ENCODE assay signal across 8 mouse cellular contexts in the genomic region with DNA sequence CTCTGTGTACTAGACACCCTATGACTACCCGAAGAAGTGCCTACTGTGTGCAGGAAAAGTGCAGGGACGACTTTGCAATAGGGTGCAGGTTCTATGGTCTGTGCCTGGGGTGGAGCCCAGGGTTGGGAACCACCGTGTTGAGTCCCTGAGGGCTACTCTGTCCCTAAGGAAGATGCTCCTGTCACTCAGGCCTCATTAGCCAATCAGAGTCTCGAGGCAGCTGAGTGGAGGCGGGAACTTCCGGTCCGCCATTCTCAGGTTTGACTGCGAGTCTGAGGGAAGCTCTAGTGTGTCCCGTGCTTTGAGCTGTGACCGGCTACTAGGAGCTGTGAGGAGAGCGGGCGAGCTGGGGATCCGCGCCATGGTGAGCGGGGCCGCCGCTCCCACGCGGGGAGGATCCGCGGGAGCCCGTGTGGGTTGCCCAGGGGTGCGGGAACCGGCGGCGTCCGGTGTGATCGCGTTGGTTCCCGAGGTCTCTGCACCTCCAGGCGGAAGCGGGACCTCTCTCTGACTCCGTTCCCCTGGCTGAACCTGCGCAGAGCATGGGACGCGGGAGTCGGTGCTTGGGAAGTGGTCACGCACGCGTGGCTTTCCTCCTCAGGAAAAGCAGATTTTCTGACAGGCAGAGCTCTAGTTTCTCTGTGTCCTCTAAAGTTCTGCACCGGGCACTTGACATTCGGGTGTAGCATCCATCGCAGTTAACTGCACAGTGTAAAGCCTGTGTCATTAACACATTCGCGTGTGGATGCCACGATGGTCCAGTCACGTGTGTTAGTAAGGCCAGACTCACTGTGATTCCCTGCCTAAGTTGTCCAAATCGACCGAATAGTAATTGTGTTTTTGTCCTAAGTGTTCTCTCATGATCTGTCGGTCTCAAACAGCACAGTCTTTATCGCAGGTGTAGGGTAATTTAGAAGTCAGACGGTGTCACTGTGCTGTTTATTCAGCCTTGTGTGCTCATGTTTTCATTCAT. TPM values are rescaled to one million over a fixed set of nuclear protein-coding genes. Genes with fewer than 3 reads are reported as not detected.
A peak's percentile ranks its signal among the peaks of the same experiment; 100 is the strongest.
DNase-seq lines count a peak whose midpoint lies in the region; ATAC-seq and TF ChIP-seq lines count a peak whose summit lies in the region.
"Not testable (repeated sequence)": the region's sequence is repeated elsewhere in the genome, so short reads cannot be mapped to it uniquely, and the experiment has no call there.

A gene (plus strand): TSS at position 257 of the 973 bp plus-strand sequence.

- peak within 1 kb of the TSS; percentile 82 for H3K4me3 ChIP-seq in E14TG2a.4 (replicated peaks; ENCODE audit: low read length)
- H3K4me3 ChIP-seq in forebrain, embryonic 11.5 days (ENCODE audit: low read depth, low read length) = peak within 1 kb of the TSS; percentile 46
- peak within 1 kb of the TSS; percentile 64 for H3K4me3 ChIP-seq in heart, embryonic 16.5 days (ENCODE audit: low read length)
- peak within 1 kb of the TSS; percentile 67 for H3K4me3 ChIP-seq in liver, embryonic 13.5 days (replicated peaks)
- H3K4me3 ChIP-seq in stomach, embryonic 14.5 days (ENCODE audit: low read depth, low read length) = peak within 1 kb of the TSS; percentile 44

- peak; percentile 91 for DNase-seq in c-Kit-positive CD71-positive TER-119-negative erythroid progenitor cells, embryonic 14.5 days (ENCODE audit: low read depth)
- DNase-seq in forebrain, embryonic 11.5 days (ENCODE audit: low spot score) = peak; percentile 92
- DNase-seq in kidney, postnatal 25 days = peak; percentile 90 to 94
- peak; percentile 88 for DNase-seq in liver, embryonic 13.5 days
- DNase-seq in natural killer cell, adult 2 months (ENCODE audit: low spot score in 2 of 2) = peak; percentile 78 to 84

- peak; percentile 98 for ATAC-seq in forebrain, embryonic 11.5 days (replicated peaks; ENCODE audit: low FRiP score)
- ATAC-seq in heart, embryonic 16.5 days (replicated peaks; ENCODE audit: extremely low read depth, insufficient read depth, low FRiP score) = peak; percentile 93
- peak; percentile 96 for ATAC-seq in liver, embryonic 13.5 days (ENCODE audit: low read depth)
- ATAC-seq in stomach, embryonic 14.5 days (ENCODE audit: insufficient number of reproducible peaks, insufficient read depth, low FRiP score, low read depth) = peak; percentile 94

- peaks cover 49% of the 10 kb centered on the region for H3K4me1 ChIP-seq in E14TG2a.4 (replicated peaks; ENCODE audit: low read depth, low read length)
- not testable (repeated sequence) for H3K4me1 ChIP-seq in forebrain, embryonic 11.5 days (replicated peaks; ENCODE audit: control insufficient read depth, insufficient read depth, low read length); heart, embryonic 16.5 days (ENCODE audit: control insufficient read depth, insufficient read depth, low read length); stomach, embryonic 14.5 days (ENCODE audit: control insufficient read depth, insufficient read depth, low read length)
- H3K4me1 ChIP-seq in liver, embryonic 13.5 days (replicated peaks) = peaks cover 29% of the 10 kb centered on the region

- peak within 1 kb of the TSS; percentile 61 for H3K9ac ChIP-seq in forebrain, embryonic 11.5 days (ENCODE audit: low read length)
- H3K9ac ChIP-seq in heart, embryonic 16.5 days (ENCODE audit: low read length) = peak within 1 kb of the TSS; percentile 80
- peak within 1 kb of the TSS; percentile 79 for H3K9ac ChIP-seq in liver, embryonic 13.5 days
- H3K9ac ChIP-seq in stomach, embryonic 14.5 days (replicated peaks; ENCODE audit: low read depth, low read length) = 0 out of 2 replicates have a peak within 1 kb of the TSS, but pooled peaks have one; percentile 38

- peaks cover 45% of the 10 kb centered on the region for H3K36me3 ChIP-seq in E14TG2a.4 (ENCODE audit: insufficient read depth, low read length)
- not testable (repeated sequence) for H3K36me3 ChIP-seq in forebrain, embryonic 11.5 days (ENCODE audit: control insufficient read depth, insufficient read depth, low read length); stomach, embryonic 14.5 days (ENCODE audit: control insufficient read depth, insufficient read depth, low read length)
- peaks cover 12% of the 10 kb centered on the region; the same call in 1 of the 2 replicates for H3K36me3 ChIP-seq in heart, embryonic 16.5 days (ENCODE audit: control insufficient read depth, insufficient read depth)
- H3K36me3 ChIP-seq in liver, embryonic 13.5 days = peaks cover 13% of the 10 kb centered on the region

- not testable (repeated sequence) for TF ChIP-seq CTCF in E14TG2a.4 (conservative IDR thresholded peaks at IDR 0.05; ENCODE audit: low read length)

- not testable (repeated sequence) for H3K27ac ChIP-seq in forebrain, embryonic 11.5 days (ENCODE audit: low read depth, low read length); stomach, embryonic 14.5 days (ENCODE audit: low read length)
- H3K27ac ChIP-seq in heart, embryonic 16.5 days (ENCODE audit: low read length) = peak within 1 kb of the TSS; percentile 77
- H3K27ac ChIP-seq in liver, embryonic 13.5 days = peak within 1 kb of the TSS; percentile 72

- H3K27me3 ChIP-seq in E14TG2a.4 (ENCODE audit: insufficient read depth, low read length); forebrain, embryonic 11.5 days (ENCODE audit: control insufficient read depth, insufficient read depth, low read length); heart, embryonic 16.5 days (ENCODE audit: control insufficient read depth, insufficient read depth, low read length); liver, embryonic 13.5 days; stomach, embryonic 14.5 days (ENCODE audit: control insufficient read depth, insufficient read depth, low read length): not testable (repeated sequence)

- peaks cover 25% of the 10 kb centered on the region for H3K9me3 ChIP-seq in E14TG2a.4 (ENCODE audit: low read length)
- H3K9me3 ChIP-seq in forebrain, embryonic 11.5 days (ENCODE audit: control insufficient read depth, low read length); heart, embryonic 16.5 days (replicated peaks; ENCODE audit: control insufficient read depth, low read length); liver, embryonic 13.5 days (replicated peaks); stomach, embryonic 14.5 days (ENCODE audit: control insufficient read depth, low read depth, low read length): not testable (repeated sequence)

- 4% methylated on average over 35 of the region's 52 CpGs for WGBS in forebrain, embryonic 11.5 days
- 2% methylated on average over 32 of the region's 52 CpGs for WGBS in heart, embryonic 16.5 days
- WGBS in liver, embryonic 13.5 days (ENCODE audit: insufficient replicate concordance) = 2% methylated on average over 29 of the region's 52 CpGs
- WGBS in stomach, embryonic 14.5 days = 3% methylated on average over 31 of the region's 52 CpGs

- H3K4me2 ChIP-seq in forebrain, embryonic 11.5 days (ENCODE audit: low read depth, low read length, severe bottlenecking) = peak within 1 kb of the TSS; percentile 49
- peak within 1 kb of the TSS; percentile 71 for H3K4me2 ChIP-seq in heart, embryonic 16.5 days (ENCODE audit: low read depth, low read length)
- H3K4me2 ChIP-seq in liver, embryonic 13.5 days = peak within 1 kb of the TSS; percentile 76
- H3K4me2 ChIP-seq in stomach, embryonic 14.5 days (replicated peaks; ENCODE audit: low read depth, low read length) = peak within 1 kb of the TSS; percentile 47

RNA-seq across cellular contexts. Expression of the gene that starts here (rescaled TPM):
- 5.0 and 5.2 TPM in 2 replicates for polyA plus RNA-seq in forebrain, embryonic 11.5 days (2014; fragmentation: Nextera tagmentation; extraction: Ambion mirVana)
- 3.2 and 4.0 TPM in 2 replicates for polyA plus RNA-seq in heart, embryonic 16.5 days (2015; fragmentation: Nextera tagmentation; extraction: Ambion mirVana)
- polyA plus RNA-seq in liver, embryonic 13.5 days (2015; fragmentation: Nextera tagmentation; extraction: Ambion mirVana) = 1.7 and 2.6 TPM in 2 replicates
- polyA plus RNA-seq in stomach, embryonic 14.5 days (2014; fragmentation: Nextera tagmentation; extraction: Ambion mirVana) = 6.0 and 6.3 TPM in 2 replicates
